Mouse (Mus musculus) C3H10T1/2 (cell line): ENCODE results near the gene Gpr149. TPM values are rescaled to one million over a fixed set of nuclear protein-coding genes. Genes with fewer than 3 reads are reported as not detected.

Source experiments
- polyA plus RNA-seq, 2 experiments: library from polyadenylated mRNA; unstranded; fragments of >200 nt; fragmentation: generic; extraction: Trizol; gene quantifications; one replicate each; pipeline ENCODE4 v1.2.1; 2012; ENCODE audit warnings: missing spikeins in 2 of 2

The Gpr149 gene
- polyA plus RNA-seq, result 1 to 10 TPM in 1 of 2 experiments, under 1 TPM in 1; 0.98 to 9.6 TPM

DNA sequence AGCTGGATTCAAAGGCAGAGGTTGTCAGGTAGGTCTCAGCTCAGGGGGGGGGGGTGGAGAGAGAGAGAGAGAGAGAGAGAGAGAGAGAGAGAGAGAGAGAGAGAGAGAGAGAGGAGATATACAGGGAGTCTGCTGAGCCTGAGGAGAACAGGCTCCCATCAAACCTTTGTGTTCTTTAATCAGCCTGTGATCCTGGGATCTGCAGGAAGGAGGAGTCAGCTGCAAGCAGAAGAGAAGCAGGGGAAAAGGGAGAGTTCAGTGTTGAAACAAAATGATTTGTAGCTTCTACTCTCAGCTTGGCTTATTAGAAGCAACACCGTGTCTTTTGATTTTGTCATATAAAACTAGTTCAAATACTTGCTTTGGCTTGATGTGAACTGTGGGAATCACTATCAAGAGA lies at the start of gene Gpr149:
Gpr149 (minus strand) TSS at position 168 of the 400 bp plus-strand sequence.

DNA sequence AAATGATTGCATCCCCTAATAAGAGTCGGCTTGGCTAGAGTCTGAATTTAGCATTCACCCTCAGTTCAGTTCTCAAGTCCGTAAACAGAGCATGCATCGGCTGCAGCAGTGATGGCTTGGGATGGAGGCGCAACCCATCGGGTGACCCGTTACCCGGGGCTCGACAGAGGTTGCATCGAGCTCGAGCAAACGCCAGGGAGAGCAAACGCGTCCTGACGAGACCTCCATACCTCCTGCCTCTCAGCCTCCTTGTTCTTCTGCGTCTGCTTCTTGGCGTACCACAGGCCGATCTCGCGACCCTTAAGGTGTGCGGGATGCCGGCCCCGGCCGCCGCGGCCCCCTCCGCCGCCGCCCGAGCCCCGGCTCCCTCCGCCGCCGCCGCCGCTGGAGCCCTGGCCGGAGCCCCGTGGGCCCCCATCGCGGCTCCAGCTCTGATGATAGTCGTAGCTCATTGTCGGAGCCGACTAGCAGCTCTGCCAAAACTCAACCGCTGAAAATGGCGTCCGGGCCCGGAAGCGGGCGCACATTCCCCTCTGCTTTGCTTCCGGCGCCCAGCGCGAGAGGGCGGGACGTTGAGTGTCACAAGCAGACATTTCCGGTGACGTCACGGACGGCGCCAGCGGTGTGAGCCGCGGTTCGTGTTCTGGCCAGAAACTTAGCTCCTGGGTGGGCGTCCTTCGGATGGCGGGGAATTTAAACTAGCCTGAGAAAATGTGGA lies 98.3 kb downstream of the Gpr149 start, which contains the start of gene Dhx36:
Dhx36 (minus strand) TSS at position 517 of the 718 bp plus-strand sequence.

Other genes starting within 250 kb of the Gpr149 start
- gene Dhx36, start 98.1 kb downstream of the Gpr149 start, polyA plus RNA-seq, result 1 to 10 TPM in 1 of 2 experiments, under 1 TPM in 1; 0.35 to 4.1 TPM